Mouse (Mus musculus) lung, embryonic 14.5 days (tissue): ENCODE results near the gene Arrdc3. TPM values are rescaled to one million over a fixed set of nuclear protein-coding genes. Genes with fewer than 3 reads are reported as not detected.
A peak's percentile ranks its signal among the peaks of the same experiment; 100 is the strongest.

Experiments
- ATAC-seq: fragments of 200-750 bp; cut with Nextera tagmentation; 2 replicates; pipeline ENCODE4 v1.8.0; 2017; ENCODE audit warnings: mild to moderate bottlenecking, moderate TSS enrichment, moderate library complexity; ENCODE audit not compliant: insufficient read depth
- DNase-seq: peaks from one replicate; pipeline ENCODE4 v3.0.0-alpha.2; 2015
- H3K27ac ChIP-seq: fragments of 300-500 bp; sonication (generic); 2 replicates; pipeline ENCODE4 v1.5.1; 2014; ENCODE audit warnings: low read depth, mild to moderate bottlenecking, moderate library complexity
- H3K27me3 ChIP-seq: fragments of 300-500 bp; sonication (generic); 2 replicates; pipeline ENCODE4 v1.6.1; 2014; ENCODE audit warnings: low read length, control low read depth; ENCODE audit not compliant: insufficient read depth
- H3K36me3 ChIP-seq: fragments of 300-500 bp; sonication (generic); 2 replicates; pipeline ENCODE4 v1.6.1; 2014; ENCODE audit warnings: control low read depth; ENCODE audit not compliant: insufficient read depth
- H3K4me1 ChIP-seq: fragments of 300-500 bp; sonication (generic); 2 replicates; pipeline ENCODE4 v1.6.1; 2014; ENCODE audit warnings: antibody characterized with exemption, control low read depth; ENCODE audit not compliant: insufficient read depth
- H3K4me2 ChIP-seq: fragments of 300-500 bp; sonication (generic); 2 replicates; pipeline ENCODE4 v1.6.1; 2014; ENCODE audit warnings: mild to moderate bottlenecking
- H3K4me3 ChIP-seq: fragments of 300-500 bp; sonication (generic); 2 replicates; pipeline ENCODE4 v1.5.1; 2014; ENCODE audit warnings: low read depth, low read length
- H3K9ac ChIP-seq: fragments of 300-500 bp; sonication (generic); 2 replicates; pipeline ENCODE4 v1.6.1; 2014
- H3K9me3 ChIP-seq: fragments of 300-500 bp; sonication (generic); 2 replicates; pipeline ENCODE4 v1.6.1; 2016; ENCODE audit warnings: low read depth, low read length, control low read depth
- CTCF ChIP-seq: IDR thresholded peaks from 2 replicates; pipeline ENCODE4 v1.5.1; 2016; ENCODE audit warnings: antibody characterized with exemption, low read depth
- WGBS: fragments of 180-500 bp; shearing (Covaris S2); extraction: QIAGEN DNeasy Blood & Tissue Kit; methylation state at CpG from one replicate; pipeline ENCODE4 v1.1.7; 2014; 5-methylcytosine and 5-hydroxymethylcytosine counted together
- polyA plus RNA-seq: library from polyadenylated mRNA; unstranded; fragments of >200 nt; fragmentation: Nextera tagmentation; extraction: Ambion mirVana; gene quantifications from 2 replicates; pipeline ENCODE4 v1.2.1, GENCODE M21; 2014

Gene Arrdc3
- polyA plus RNA-seq, 1 experiment from 2014 or later = 65.5 TPM

GRCm38 (mm10) chr13:80940421-80940820 lies 57.2 kb downstream of the Arrdc3 start:
- H3K27ac ChIP-seq = peak overlapping the region; percentile 48; the same call in 1 of the 2 replicates
- no peaks in the 10 kb centered on the region for H3K36me3 ChIP-seq
- no peak overlapping the region for H3K4me2 ChIP-seq
- no peaks in the 10 kb centered on the region for H3K9me3 ChIP-seq
- peak; percentile 12; the same call in 1 of the 2 replicates for ATAC-seq
- peaks cover 12% of the 10 kb centered on the region; the same call in 1 of the 2 replicates for H3K4me1 ChIP-seq
- 63% methylated on average over 5 of the region's 5 CpGs for WGBS
- no peaks in the 10 kb centered on the region for H3K27me3 ChIP-seq
- H3K9ac ChIP-seq = no peak overlapping the region
- peak; percentile 15 for DNase-seq
- H3K4me3 ChIP-seq = no peak overlapping the region
- no peak for TF ChIP-seq CTCF

DNA sequence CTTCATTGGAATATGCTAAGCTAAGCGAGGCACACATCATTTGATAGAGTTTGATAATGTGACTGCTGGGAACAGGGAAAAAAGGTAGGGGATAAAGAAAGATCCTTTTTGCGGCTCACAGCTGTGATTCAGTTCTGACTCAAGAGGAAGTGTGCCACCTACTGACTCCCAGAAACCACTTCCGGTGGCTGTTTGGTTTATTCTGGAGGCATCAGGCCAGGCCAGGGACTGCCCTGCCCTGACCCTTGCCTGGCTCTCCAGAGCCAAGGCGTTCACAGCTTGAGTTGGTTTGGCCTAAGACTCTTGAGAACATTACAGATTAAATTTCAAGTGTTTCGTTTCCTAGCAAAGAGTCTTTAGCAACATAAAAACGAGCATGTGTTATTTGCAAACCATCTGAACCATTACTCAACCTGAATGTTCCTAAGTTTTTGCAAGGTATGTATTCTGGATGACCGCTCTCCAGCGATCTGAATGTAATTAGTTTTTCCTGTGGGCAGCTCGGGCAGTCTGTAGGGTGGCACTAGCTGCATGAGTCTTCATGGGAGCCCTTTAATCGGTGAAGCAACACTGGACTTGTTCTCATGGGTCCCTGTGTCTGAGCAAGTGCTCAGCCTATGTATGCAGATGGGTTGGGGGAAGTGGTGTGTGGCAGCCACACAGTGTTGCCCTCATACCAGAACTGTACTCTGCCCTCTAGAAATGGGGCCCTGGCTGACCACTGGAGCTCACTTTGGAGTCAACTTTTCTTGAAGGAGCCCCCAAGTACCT lies 57.9 kb downstream of the Arrdc3 start:
- H3K4me1 ChIP-seq = peaks cover 12% of the 10 kb centered on the region; the same call in 1 of the 2 replicates
- H3K4me3 ChIP-seq = no peak overlapping the region
- no peak overlapping the region for H3K4me2 ChIP-seq
- no peak overlapping the region for H3K9ac ChIP-seq
- no peaks in the 10 kb centered on the region for H3K27me3 ChIP-seq
- TF ChIP-seq CTCF = 0 out of 2 replicates have a peak, but pooled peaks have one; percentile 19
- no peaks in the 10 kb centered on the region for H3K36me3 ChIP-seq
- 58% methylated on average over 10 of the region's 10 CpGs for WGBS
- 0 out of 2 replicates have a peak overlapping the region, but pooled peaks have one; percentile 48 for H3K27ac ChIP-seq
- ATAC-seq (peak; percentile 52), DNase-seq (peak; percentile 65)
- H3K9me3 ChIP-seq = no peaks in the 10 kb centered on the region

DNA sequence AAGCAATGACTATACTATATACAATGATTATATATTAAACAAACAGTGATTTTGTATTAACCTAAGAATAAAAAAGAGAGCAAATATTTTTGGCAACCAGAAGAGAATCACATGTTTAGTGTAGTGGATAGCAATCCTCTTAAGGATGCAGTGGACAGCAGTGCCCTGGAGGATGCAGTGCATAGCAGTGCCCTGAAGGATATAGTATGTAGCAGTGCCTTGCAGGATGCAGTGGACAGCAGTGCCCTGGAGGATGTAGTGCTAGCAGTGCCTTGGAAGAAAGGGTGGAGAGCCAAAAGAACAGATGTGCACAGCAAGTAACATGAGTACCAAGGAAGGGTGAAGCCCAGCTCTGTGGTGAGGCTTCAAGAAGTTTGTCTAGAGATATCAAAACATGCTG lies 61.3 kb downstream of the Arrdc3 start:
- Histone ChIP-seq H3K9me3 (no peaks in the 10 kb centered on the region), H3K4me1 (peaks cover 12% of the 10 kb centered on the region; the same call in 1 of the 2 replicates), H3K27ac (no peak overlapping the region), H3K4me2 (no peak overlapping the region), H3K36me3 (no peaks in the 10 kb centered on the region), H3K4me3 (no peak overlapping the region), H3K9ac (no peak overlapping the region), H3K27me3 (no peaks in the 10 kb centered on the region)
- no peak for TF ChIP-seq CTCF
- DNase-seq (peak; percentile 12), ATAC-seq (peak; percentile 67; the same call in 1 of the 2 replicates)
